Mouse (Mus musculus) heart, postnatal 4 days (tissue): ENCODE results near the gene Gatb. TPM values are rescaled to one million over a fixed set of nuclear protein-coding genes. Genes with fewer than 3 reads are reported as not detected.

Experiments used
- DNase-seq: peaks from one replicate; pipeline ENCODE4 v3.0.0; 2021
- total RNA-seq, 2 experiments: library from RNA; stranded (reverse); gene quantifications; 2 replicates each; pipeline ENCODE4 v1.2.3; 2021

Gene Gatb
- total RNA-seq, 2 experiments from 2014 or later: 26.4 to 28.0 TPM

- no peak for DNase-seq
These were observed 88.3 kb downstream of the Gatb start for GRCm38 (mm10) chr3:85661926-85662813.

- DNase-seq: no peak
These were observed 89.9 kb downstream of the Gatb start for GRCm38 (mm10) chr3:85663826-85664225.

- DNase-seq: no peak
These were observed 90.8 kb downstream of the Gatb start for GRCm38 (mm10) chr3:85664591-85665171.

DNA sequence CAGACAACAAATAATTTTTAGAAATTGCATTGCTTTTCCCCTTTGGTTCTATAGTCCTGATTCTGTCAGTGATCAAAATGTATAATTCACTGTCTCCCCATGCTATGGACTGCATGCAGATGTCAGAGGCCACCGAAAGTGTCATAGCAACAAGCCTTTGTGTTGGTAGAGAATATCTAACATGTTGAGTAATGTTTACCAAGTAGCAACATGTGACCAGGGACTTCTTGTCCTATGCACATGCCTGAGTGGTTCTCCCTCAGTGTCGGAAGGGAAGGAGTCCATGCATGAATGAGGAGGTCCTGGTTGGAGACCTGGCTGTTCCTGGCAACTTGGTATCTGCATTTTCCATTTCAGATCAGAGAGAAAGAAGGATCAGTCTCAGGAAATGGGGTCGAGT, 92.2 kb downstream of the Gatb start:
- no peak for DNase-seq

GRCm38 (mm10) chr3:85666736-85667135, 92.8 kb downstream of the Gatb start:
- DNase-seq: no peak

DNA sequence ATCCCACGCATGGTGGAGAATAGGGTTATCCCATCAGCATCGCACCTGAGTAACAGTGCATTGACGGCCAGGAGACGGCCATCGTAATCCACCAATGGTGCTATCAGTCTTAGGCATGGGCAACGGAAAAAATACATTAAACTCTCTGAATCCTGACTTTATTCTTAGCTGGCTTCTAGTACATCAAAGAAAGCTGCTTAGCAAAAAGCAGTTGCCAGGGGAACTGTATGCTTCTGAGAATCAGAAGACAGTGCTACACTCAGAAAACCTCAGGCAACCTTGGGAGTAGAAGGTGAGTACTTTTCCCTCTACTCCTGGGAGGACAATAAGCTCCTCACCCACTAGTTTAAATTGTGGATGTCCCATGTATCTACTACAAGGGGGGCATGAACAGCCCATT, 93.8 kb downstream of the Gatb start:
- no peak for DNase-seq

- no peak for DNase-seq
These were observed 95.9 kb downstream of the Gatb start for GRCm38 (mm10) chr3:85669844-85670243.

DNA sequence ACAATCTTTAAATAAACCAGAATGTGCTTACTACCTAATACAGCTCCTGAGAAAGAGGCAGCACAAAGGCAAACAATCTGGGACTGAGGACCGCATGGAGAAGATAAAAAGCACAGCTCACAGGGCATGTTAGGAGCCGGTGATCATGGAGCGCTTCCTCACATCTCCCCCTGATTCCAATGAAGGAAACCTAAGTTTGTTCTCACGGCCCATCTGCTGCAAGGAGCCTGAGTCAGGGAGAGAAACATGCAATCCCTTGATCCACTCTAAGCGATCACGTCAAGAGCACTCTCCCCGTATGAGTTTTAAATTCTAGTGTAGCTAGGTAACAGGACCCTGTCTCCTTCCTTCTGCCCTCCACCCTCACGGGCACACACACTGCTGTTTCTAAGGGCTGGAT, 103.2 kb downstream of the Gatb start:
- no peak for DNase-seq

DNA sequence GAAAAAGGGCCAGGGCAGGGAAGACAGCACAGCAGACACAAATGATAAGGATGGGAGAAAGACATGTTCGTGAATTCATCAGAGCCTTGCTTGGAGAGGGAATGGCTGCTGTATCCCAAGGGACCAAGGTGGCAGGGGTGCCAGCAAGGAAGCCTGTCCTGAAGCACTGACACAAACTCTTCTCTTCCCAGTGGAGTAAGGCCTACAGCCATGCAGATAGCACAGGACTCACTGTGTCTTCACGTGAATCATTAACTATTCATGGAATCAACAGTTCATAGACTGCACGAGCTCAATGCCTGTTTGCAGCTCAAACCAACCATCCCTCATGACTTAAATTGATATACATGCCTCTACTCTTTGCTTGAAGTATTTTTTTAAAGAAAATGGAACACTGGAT, 104.0 kb downstream of the Gatb start:
- no peak for DNase-seq

DNA sequence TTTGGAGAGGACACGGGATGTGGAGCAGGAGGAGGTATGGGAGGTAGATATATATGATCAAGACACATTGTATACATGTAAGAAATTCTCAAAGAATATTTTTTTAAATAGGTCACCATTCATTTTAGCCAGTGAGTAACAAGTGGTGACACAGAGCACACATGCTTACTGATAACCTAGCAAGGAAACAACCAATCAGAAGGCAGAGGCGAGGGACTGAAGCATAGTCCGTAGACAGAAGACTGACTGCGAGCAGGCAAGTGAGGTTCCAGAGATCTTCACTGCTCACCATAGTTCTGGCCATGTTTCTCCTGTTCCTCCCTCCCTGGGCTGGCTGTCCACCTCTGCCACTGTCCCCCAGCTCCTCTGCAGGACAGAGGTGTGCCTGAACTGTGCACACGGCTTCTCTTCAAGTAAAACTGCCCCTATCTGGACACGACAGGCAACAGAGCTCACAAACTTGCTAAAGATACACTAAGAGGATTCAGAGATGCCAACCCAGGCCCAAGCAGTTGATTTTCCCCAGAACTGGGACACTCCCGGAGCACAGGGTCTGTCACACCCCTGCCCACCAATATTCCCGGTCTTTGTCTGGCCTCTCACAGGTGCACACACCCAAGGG, 105.5 kb downstream of the Gatb start:
- DNase-seq: no peak

DNA sequence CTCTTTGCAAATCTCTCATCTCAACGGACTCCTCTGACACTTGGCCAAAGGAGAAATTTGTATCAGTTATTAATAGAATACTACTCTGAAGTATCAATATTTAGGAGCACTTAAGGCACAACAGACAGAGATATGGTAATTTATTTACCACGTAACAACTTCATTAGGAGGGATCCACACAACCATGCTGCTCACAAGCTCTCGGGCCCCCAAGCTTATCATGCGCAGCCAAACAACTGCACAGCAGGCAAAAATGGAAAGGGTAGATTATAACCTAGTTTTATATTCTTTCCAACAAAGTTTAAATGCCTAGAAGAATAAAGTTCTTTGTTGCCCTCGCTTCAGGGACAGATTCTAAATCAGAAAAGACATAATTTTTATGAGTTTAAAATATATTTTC, 106.0 kb downstream of the Gatb start:
- no peak for DNase-seq

DNA sequence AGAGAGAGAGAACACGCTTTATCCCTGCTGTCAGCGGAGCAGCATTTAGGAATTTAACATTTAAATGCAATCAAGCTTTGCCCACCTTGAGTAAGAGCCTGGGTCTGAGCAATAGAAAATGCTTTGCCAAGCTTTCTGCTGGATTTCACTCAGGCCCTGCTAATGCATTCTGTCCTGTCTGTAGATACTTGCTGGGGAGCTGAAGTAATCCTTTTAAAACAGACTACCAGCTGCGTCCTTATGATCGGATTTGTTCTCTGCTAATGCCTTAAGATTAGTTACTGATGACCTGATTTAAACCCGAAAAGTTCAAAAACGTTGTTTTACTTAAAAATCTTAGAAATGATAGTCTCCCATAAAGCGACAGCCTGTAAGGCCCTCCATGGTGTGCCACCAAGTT, 107.2 kb downstream of the Gatb start:
- no peak for DNase-seq

- no peak for DNase-seq
These were observed 109.7 kb downstream of the Gatb start for GRCm38 (mm10) chr3:85683618-85684017.

DNA sequence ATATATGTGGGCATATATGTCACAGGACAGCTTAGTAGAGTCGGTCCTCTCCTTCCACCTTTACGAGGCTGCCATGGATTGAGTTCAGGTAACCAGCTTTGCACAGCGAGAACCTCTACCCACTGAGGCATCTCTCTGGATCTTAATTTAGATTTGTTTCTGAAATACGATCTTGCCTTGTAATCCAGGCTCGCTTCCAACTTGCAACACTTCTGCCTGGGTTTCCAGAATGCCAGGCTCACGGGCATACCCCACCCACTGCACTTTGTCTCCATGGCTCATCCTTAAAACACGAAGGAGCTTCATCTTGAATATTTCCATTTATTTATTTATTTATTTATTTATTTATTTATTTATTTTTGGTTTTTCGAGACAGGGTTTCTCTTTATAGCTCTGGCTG, 111.4 kb downstream of the Gatb start:
- DNase-seq: no peak

GRCm38 (mm10) chr3:85688341-85688740, 114.4 kb downstream of the Gatb start:
- no peak for DNase-seq

GRCm38 (mm10) chr3:85691134-85691533, 117.2 kb downstream of the Gatb start:
- DNase-seq: no peak

DNA sequence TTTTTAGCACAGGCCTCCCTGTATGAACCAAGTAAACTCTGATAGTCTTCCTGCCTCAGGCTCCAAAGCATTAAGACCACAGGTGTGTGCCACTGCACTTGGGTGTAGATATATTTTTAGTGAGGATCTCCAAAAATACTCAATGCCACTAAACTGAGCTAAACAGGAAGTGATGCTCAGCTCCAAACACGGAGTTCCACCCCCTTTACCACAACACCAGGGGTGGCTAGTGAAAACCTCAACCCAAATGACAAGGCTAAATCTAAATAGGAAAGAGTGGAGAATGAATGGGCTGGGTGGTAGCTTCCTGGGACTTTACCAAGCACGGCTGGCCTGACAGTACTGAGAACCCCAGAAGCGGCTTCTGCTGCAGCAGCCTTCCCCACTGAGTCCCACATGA, 119.1 kb downstream of the Gatb start:
- DNase-seq: no peak

- no peak for DNase-seq
These were observed 121.1 kb downstream of the Gatb start for GRCm38 (mm10) chr3:85695056-85695455.

DNA sequence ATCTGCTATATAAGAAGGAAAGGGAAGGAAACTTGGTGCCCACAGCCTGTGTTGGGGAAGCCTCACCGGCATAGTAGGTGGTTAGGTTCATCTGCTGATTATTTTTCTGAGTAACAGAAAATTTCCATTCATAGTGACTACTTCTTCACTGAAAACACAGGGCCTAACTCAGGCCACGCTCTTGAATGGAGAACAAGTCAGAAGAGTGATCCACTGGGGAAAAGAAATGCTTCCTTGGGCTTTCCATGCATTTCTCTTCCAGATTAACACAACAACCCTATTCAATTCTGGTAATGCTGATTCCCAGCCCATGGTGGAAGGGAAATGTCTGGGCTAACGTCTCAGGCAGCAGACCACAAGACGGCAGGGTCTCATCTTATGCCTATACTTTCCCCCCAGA, 124.6 kb downstream of the Gatb start:
- DNase-seq: no peak

DNA sequence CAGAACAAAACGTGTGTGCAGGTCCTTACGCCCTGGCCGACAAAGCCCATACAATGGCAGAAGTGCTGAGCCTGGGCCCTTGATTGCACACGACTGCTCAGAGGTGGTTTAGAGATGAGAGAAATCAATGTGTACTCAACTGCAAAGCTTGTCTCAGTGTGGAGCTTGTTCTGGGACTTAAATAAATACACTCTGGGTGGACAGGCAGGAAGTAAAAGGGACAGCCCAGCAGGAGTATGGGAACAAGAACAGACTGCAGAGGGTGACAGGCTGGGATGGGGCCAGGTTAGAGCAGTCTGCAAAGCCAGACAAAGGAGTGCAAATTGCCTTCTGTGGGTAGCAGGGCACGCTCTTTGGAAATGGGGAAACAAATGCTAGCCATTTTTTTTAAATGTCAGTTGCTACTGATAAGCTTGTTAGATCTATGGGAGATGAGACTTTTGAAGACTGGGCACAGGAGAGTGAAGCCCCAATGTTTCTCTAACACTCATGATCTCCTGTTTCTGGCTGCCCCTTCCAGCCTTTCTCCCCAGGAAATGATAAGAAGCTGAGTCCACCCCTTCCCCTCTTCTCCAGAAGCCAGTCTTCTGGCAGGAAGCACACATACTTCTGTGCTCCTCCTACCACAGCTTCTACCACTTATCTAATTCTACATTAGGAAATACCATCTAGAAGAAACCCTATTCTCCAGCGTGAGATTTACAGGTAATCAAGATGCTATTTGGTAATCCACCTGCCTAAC, 129.4 kb downstream of the Gatb start:
- DNase-seq: no peak
